Mouse (Mus musculus): ENCODE data around the gene Stx16. TPM values are rescaled to one million over a fixed set of nuclear protein-coding genes. Genes with fewer than 3 reads are reported as not detected.
A peak's percentile ranks its signal among the peaks of the same experiment; 100 is the strongest.

The Stx16 gene
- total and polyA plus RNA-seq, 2 experiments from 2014 or later, result 10.5 to 35.4 TPM

- peaks cover 16% of the 10 kb centered on the region; the same call in 1 of the 2 replicates for H3K36me3 ChIP-seq (ENCODE audit: insufficient read depth, low read length)
- H3K9me3 ChIP-seq (ENCODE audit: low read length), result no peaks in the 10 kb centered on the region
- H3K4me1 ChIP-seq (ENCODE audit: insufficient read depth, low read length), result no peaks in the 10 kb centered on the region
- ATAC-seq (ENCODE audit: low FRiP score) (no peak), DNase-seq (ENCODE audit: low spot score) (no peak)
- H3K9ac ChIP-seq (replicated peaks; ENCODE audit: low read length, poor library complexity, severe bottlenecking), result no peak overlapping the region
- no peak overlapping the region for H3K4me3 ChIP-seq (ENCODE audit: low read depth, low read length)
- no peaks in the 10 kb centered on the region for H3K27me3 ChIP-seq (ENCODE audit: insufficient read depth, low read length)
- WGBS, result 88% methylated on average over 16 of the region's 16 CpGs
- H3K4me2 ChIP-seq (ENCODE audit: low read depth, low read length, poor library complexity, severe bottlenecking), result no peak overlapping the region
- TF ChIP-seq CTCF (IDR thresholded peaks at IDR 0.05), result no peak
- H3K27ac ChIP-seq (ENCODE audit: low read depth, low read length), result no peak overlapping the region
Observed at GRCm38 (mm10) chr2:174116929-174117328, 40.8 kb downstream of the Stx16 start.

GRCm38 (mm10) chr2:174118141-174118540 is 42.0 kb downstream of the Stx16 start:
- TF ChIP-seq CTCF (IDR thresholded peaks at IDR 0.05), result peak; percentile 71
- Histone ChIP-seq H3K36me3 (ENCODE audit: insufficient read depth, low read length) (peaks cover 22% of the 10 kb centered on the region; the same call in 1 of the 2 replicates), H3K27me3 (ENCODE audit: insufficient read depth, low read length) (no peaks in the 10 kb centered on the region), H3K4me1 (ENCODE audit: insufficient read depth, low read length) (no peaks in the 10 kb centered on the region), H3K9me3 (ENCODE audit: low read length) (no peaks in the 10 kb centered on the region), H3K27ac (ENCODE audit: low read depth, low read length) (no peak overlapping the region), H3K9ac (replicated peaks; ENCODE audit: low read length, poor library complexity, severe bottlenecking) (no peak overlapping the region), H3K4me3 (ENCODE audit: low read depth, low read length) (no peak overlapping the region), H3K4me2 (ENCODE audit: low read depth, low read length, poor library complexity, severe bottlenecking) (no peak overlapping the region)
- ATAC-seq (ENCODE audit: low FRiP score) (no peak), DNase-seq (ENCODE audit: low spot score) (peak; percentile 59)
- WGBS, result 45% methylated on average over 11 of the region's 11 CpGs

DNA sequence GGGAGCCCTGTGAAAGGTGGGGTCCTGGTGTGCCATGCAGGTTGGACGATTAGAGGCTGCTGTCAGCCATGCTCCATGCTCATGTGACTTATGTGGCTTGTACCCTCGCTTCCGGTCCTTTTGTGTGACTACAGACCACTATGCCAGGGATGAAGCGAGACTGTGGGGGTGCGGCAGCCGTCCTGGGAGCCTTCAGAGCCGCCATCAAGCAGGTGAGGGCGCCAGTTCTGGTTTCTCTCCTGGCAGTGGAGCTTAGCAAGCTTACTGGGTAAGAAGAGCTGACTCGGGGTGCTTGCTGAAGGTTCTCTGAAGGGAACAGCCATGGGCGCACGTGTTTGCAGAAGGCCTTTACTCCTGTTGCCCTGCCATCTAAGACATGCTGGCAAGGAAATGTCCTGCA is 43.2 kb downstream of the Stx16 start:
- WGBS, result 96% methylated on average over 11 of the region's 11 CpGs

DNA sequence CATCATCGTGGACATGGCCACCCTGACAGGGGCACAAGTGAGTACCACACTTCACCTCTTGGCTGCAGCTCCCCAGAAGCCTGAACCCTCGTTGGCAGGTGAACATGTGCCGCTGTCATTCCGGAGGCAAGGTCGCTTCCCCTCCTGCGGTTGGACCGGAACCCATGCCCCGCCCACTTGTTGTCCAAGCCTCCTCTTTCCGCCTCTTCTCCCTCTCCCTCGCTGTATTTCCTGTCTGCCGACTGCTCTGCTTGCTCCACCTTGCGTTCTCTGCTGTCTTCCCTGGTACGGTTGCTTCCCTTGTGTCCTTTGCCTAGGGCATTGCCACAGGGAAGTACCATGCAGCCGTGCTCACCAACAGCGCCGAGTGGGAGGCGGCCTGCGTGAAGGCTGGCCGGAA is 44.5 kb downstream of the Stx16 start:
- 0 out of 2 replicates have a peak, but pooled peaks have one; percentile 4 for ATAC-seq (ENCODE audit: low FRiP score)
- Histone ChIP-seq H3K4me2 (ENCODE audit: low read depth, low read length, poor library complexity, severe bottlenecking) (no peak overlapping the region), H3K27ac (ENCODE audit: low read depth, low read length) (no peak overlapping the region), H3K4me1 (ENCODE audit: insufficient read depth, low read length) (no peaks in the 10 kb centered on the region), H3K36me3 (ENCODE audit: insufficient read depth, low read length) (peaks cover 22% of the 10 kb centered on the region; the same call in 1 of the 2 replicates), H3K4me3 (ENCODE audit: low read depth, low read length) (no peak overlapping the region), H3K9me3 (ENCODE audit: low read length) (no peaks in the 10 kb centered on the region), H3K27me3 (ENCODE audit: insufficient read depth, low read length) (no peaks in the 10 kb centered on the region), H3K9ac (replicated peaks; ENCODE audit: low read length, poor library complexity, severe bottlenecking) (no peak overlapping the region)
- DNase-seq (ENCODE audit: low spot score), result no peak
- 94% methylated on average over 19 of the region's 19 CpGs for WGBS
- TF ChIP-seq CTCF (IDR thresholded peaks at IDR 0.05), result no peak

More for the DNA sequence above, 43.2 kb downstream of the Stx16 start:
- Histone ChIP-seq H3K4me2 (ENCODE audit: low read depth, low read length, poor library complexity, severe bottlenecking) (no peak overlapping the region), H3K36me3 (ENCODE audit: insufficient read depth, low read length) (peaks cover 22% of the 10 kb centered on the region; the same call in 1 of the 2 replicates), H3K9me3 (ENCODE audit: low read length) (no peaks in the 10 kb centered on the region), H3K9ac (replicated peaks; ENCODE audit: low read length, poor library complexity, severe bottlenecking) (no peak overlapping the region), H3K4me1 (ENCODE audit: insufficient read depth, low read length) (no peaks in the 10 kb centered on the region), H3K27ac (ENCODE audit: low read depth, low read length) (no peak overlapping the region), H3K4me3 (ENCODE audit: low read depth, low read length) (no peak overlapping the region), H3K27me3 (ENCODE audit: insufficient read depth, low read length) (no peaks in the 10 kb centered on the region)
- no peak for TF ChIP-seq CTCF (IDR thresholded peaks at IDR 0.05)
- ATAC-seq (ENCODE audit: low FRiP score) (no peak), DNase-seq (ENCODE audit: low spot score) (no peak)

GRCm38 (mm10) chr2:174121411-174121947 is 45.4 kb downstream of the Stx16 start:
- WGBS, result 78% methylated on average over 12 of the region's 12 CpGs

DNA sequence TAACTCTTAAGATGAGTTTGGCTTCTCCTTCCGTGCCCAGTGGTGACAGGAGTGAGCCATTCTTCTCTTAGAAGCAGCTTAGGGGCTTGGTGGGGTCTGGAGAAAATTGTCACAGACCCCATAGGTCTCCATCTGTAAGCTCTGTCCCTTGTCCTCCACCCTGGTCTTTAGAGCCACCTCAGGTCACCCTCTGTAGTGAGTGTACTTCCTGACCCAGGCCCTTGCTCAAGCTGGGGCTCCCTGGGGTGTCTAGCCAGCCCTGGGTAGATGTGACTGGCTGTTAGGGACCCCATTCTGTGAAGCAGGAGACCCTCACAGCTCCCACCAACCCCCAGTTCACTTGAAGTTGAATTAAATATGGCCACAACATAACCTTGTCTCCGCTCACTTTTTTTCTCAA is 46.2 kb downstream of the Stx16 start:
- no peak for DNase-seq (ENCODE audit: low spot score)

More at GRCm38 (mm10) chr2:174121411-174121947, 45.4 kb downstream of the Stx16 start:
- Histone ChIP-seq H3K27ac (ENCODE audit: low read depth, low read length) (no peak overlapping the region), H3K9ac (replicated peaks; ENCODE audit: low read length, poor library complexity, severe bottlenecking) (no peak overlapping the region), H3K36me3 (ENCODE audit: insufficient read depth, low read length) (peaks cover 22% of the 10 kb centered on the region; the same call in 1 of the 2 replicates), H3K4me2 (ENCODE audit: low read depth, low read length, poor library complexity, severe bottlenecking) (no peak overlapping the region), H3K9me3 (ENCODE audit: low read length) (no peaks in the 10 kb centered on the region), H3K27me3 (ENCODE audit: insufficient read depth, low read length) (no peaks in the 10 kb centered on the region), H3K4me3 (ENCODE audit: low read depth, low read length) (no peak overlapping the region), H3K4me1 (ENCODE audit: insufficient read depth, low read length) (no peaks in the 10 kb centered on the region)
- DNase-seq (ENCODE audit: low spot score) (no peak), ATAC-seq (ENCODE audit: low FRiP score) (no peak)
- TF ChIP-seq CTCF (IDR thresholded peaks at IDR 0.05), result no peak

More for the DNA sequence above, 46.2 kb downstream of the Stx16 start:
- Histone ChIP-seq H3K4me3 (ENCODE audit: low read depth, low read length) (no peak overlapping the region), H3K27me3 (ENCODE audit: insufficient read depth, low read length) (no peaks in the 10 kb centered on the region), H3K9me3 (ENCODE audit: low read length) (no peaks in the 10 kb centered on the region), H3K4me2 (ENCODE audit: low read depth, low read length, poor library complexity, severe bottlenecking) (no peak overlapping the region), H3K27ac (ENCODE audit: low read depth, low read length) (no peak overlapping the region), H3K36me3 (ENCODE audit: insufficient read depth, low read length) (peaks cover 22% of the 10 kb centered on the region; the same call in 1 of the 2 replicates), H3K4me1 (ENCODE audit: insufficient read depth, low read length) (no peaks in the 10 kb centered on the region), H3K9ac (replicated peaks; ENCODE audit: low read length, poor library complexity, severe bottlenecking) (no peak overlapping the region)
- ATAC-seq (ENCODE audit: low FRiP score), result no peak
- TF ChIP-seq CTCF (IDR thresholded peaks at IDR 0.05), result no peak
- 89% methylated on average over 2 of the region's 2 CpGs for WGBS
